8 mouse cellular contexts compared by ENCODE assay signal in genomic region chr2:135711925-135712288, GRCm38 (mm10). TPM values are rescaled to one million over a fixed set of nuclear protein-coding genes. Genes with fewer than 3 reads are reported as not detected.
DNase-seq lines count a peak whose midpoint lies in the region; ATAC-seq lines count a peak whose summit lies in the region.

No protein-coding gene starts in this region.

- peak; percentile 89 for ATAC-seq in forebrain, embryonic 15.5 days (replicated peaks)
- peak; percentile 93 for ATAC-seq in heart, embryonic 16.5 days (replicated peaks; ENCODE audit: extremely low read depth, insufficient read depth, low FRiP score)
- peak; percentile 31; the same call in 1 of the 2 replicates for ATAC-seq in liver, embryonic 15.5 days (ENCODE audit: insufficient read depth)
- ATAC-seq in neural tube, embryonic 12.5 days (ENCODE audit: low FRiP score, low read depth) = peak; percentile 92

- DNase-seq in cerebellum, adult 9-11 months = peak; percentile 47
- no peak for DNase-seq in cerebellum, adult 8-10 months
- DNase-seq in kidney, postnatal 14 days = peak; percentile 91
- DNase-seq in urinary bladder, postnatal 4 days (ENCODE audit: low spot score in 2 of 2) = peak; percentile 69 to 79

- H3K9me3 ChIP-seq in forebrain, embryonic 15.5 days = no peaks in the 10 kb centered on the region
- no peaks in the 10 kb centered on the region for H3K9me3 ChIP-seq in heart, embryonic 16.5 days (replicated peaks; ENCODE audit: control insufficient read depth, low read length)
- no peaks in the 10 kb centered on the region for H3K9me3 ChIP-seq in liver, embryonic 15.5 days (replicated peaks)
- no peaks in the 10 kb centered on the region for H3K9me3 ChIP-seq in neural tube, embryonic 12.5 days

- no peaks in the 10 kb centered on the region for H3K36me3 ChIP-seq in forebrain, embryonic 15.5 days
- H3K36me3 ChIP-seq in heart, embryonic 16.5 days (ENCODE audit: control insufficient read depth, insufficient read depth) = no peaks in the 10 kb centered on the region
- H3K36me3 ChIP-seq in liver, embryonic 15.5 days (replicated peaks) = no peaks in the 10 kb centered on the region
- no peaks in the 10 kb centered on the region for H3K36me3 ChIP-seq in neural tube, embryonic 12.5 days

- no peak overlapping the region for H3K9ac ChIP-seq in forebrain, embryonic 15.5 days (replicated peaks)
- H3K9ac ChIP-seq in heart, embryonic 16.5 days (ENCODE audit: low read length) = peak overlapping the region; percentile 62
- no peak overlapping the region for H3K9ac ChIP-seq in liver, embryonic 15.5 days
- no peak overlapping the region for H3K9ac ChIP-seq in neural tube, embryonic 12.5 days

- peak overlapping the region; percentile 71 for H3K27ac ChIP-seq in forebrain, embryonic 15.5 days (replicated peaks)
- H3K27ac ChIP-seq in heart, embryonic 16.5 days (ENCODE audit: low read length) = peak overlapping the region; percentile 93
- H3K27ac ChIP-seq in liver, embryonic 15.5 days (replicated peaks) = no peak overlapping the region
- H3K27ac ChIP-seq in neural tube, embryonic 12.5 days = no peak overlapping the region

- peaks cover 41% of the 10 kb centered on the region for H3K4me1 ChIP-seq in forebrain, embryonic 15.5 days
- peaks cover 49% of the 10 kb centered on the region for H3K4me1 ChIP-seq in heart, embryonic 16.5 days (ENCODE audit: control insufficient read depth, insufficient read depth, low read length)
- peaks cover 11% of the 10 kb centered on the region; the same call in 1 of the 2 replicates for H3K4me1 ChIP-seq in liver, embryonic 15.5 days (replicated peaks)
- peaks cover 21% of the 10 kb centered on the region for H3K4me1 ChIP-seq in neural tube, embryonic 12.5 days

- peak overlapping the region; percentile 30 for H3K4me2 ChIP-seq in forebrain, embryonic 15.5 days (replicated peaks)
- H3K4me2 ChIP-seq in heart, embryonic 16.5 days (ENCODE audit: low read depth, low read length) = peak overlapping the region; percentile 60
- no peak overlapping the region for H3K4me2 ChIP-seq in liver, embryonic 15.5 days
- peak overlapping the region; percentile 50 for H3K4me2 ChIP-seq in neural tube, embryonic 12.5 days (replicated peaks)

- H3K4me3 ChIP-seq in forebrain, embryonic 15.5 days = 0 out of 2 replicates have a peak overlapping the region, but pooled peaks have one; percentile 1
- peak overlapping the region; percentile 36 for H3K4me3 ChIP-seq in heart, embryonic 16.5 days (ENCODE audit: low read length)
- no peak overlapping the region for H3K4me3 ChIP-seq in liver, embryonic 15.5 days (replicated peaks)
- no peak overlapping the region for H3K4me3 ChIP-seq in neural tube, embryonic 12.5 days

- 2% methylated on average over 8 of the region's 8 CpGs for WGBS in forebrain, embryonic 15.5 days
- 11% methylated on average over 8 of the region's 8 CpGs for WGBS in heart, embryonic 16.5 days
- WGBS in liver, embryonic 15.5 days (ENCODE audit: insufficient replicate concordance) = 34% methylated on average over 8 of the region's 8 CpGs
- 13% methylated on average over 8 of the region's 8 CpGs for WGBS in neural tube, embryonic 12.5 days

- no peaks in the 10 kb centered on the region for H3K27me3 ChIP-seq in forebrain, embryonic 15.5 days
- no peaks in the 10 kb centered on the region for H3K27me3 ChIP-seq in heart, embryonic 16.5 days (ENCODE audit: control insufficient read depth, insufficient read depth, low read length)
- H3K27me3 ChIP-seq in liver, embryonic 15.5 days = no peaks in the 10 kb centered on the region
- no peaks in the 10 kb centered on the region for H3K27me3 ChIP-seq in neural tube, embryonic 12.5 days (replicated peaks)

RNA-seq across cellular contexts. Expression of gene Plcb4, which starts 53.1 kb away (rescaled TPM):
- polyA plus RNA-seq in forebrain, embryonic 15.5 days (2015; fragmentation: Nextera tagmentation; extraction: Ambion mirVana) = 14.8 and 18.6 TPM in 2 replicates
- 31.9 and 40.2 TPM in 2 replicates for polyA plus RNA-seq in heart, embryonic 16.5 days (2015; fragmentation: Nextera tagmentation; extraction: Ambion mirVana)
- 1.6 and 2.2 TPM in 2 replicates for polyA plus RNA-seq in liver, embryonic 15.5 days (2015; fragmentation: Nextera tagmentation; extraction: Ambion mirVana)
- polyA plus RNA-seq in neural tube, embryonic 12.5 days (2016; fragmentation: Nextera tagmentation; extraction: Ambion mirVana) = 32.8 and 35.4 TPM in 2 replicates

Comparison
In these comparisons a context has a peak if more than half of its experiments do, and no peak if none do; other contexts are left out.
1. ATAC-seq: peak in every context shown above with its lines; median percentile 93 in heart, embryonic 16.5 days; 92 in neural tube, embryonic 12.5 days; 89 in forebrain, embryonic 15.5 days; 31 in liver, embryonic 15.5 days.
2. H3K27ac ChIP-seq: peak in forebrain, embryonic 15.5 days (single experiment) and heart, embryonic 16.5 days (single experiment); none in liver, embryonic 15.5 days (single experiment) and neural tube, embryonic 12.5 days (single experiment).
3. H3K4me3 ChIP-seq: peak in forebrain, embryonic 15.5 days (single experiment) and heart, embryonic 16.5 days (single experiment); none in liver, embryonic 15.5 days (single experiment) and neural tube, embryonic 12.5 days (single experiment).